Mouse (Mus musculus) embryonic facial prominence, embryonic 12.5 days (tissue): ENCODE results near the gene Erich4. TPM values are rescaled to one million over a fixed set of nuclear protein-coding genes. Genes with fewer than 3 reads are reported as not detected.
A peak's percentile ranks its signal among the peaks of the same experiment; 100 is the strongest.
"Not testable (repeated sequence)": the region's sequence is repeated elsewhere in the genome, so short reads cannot be mapped to it uniquely, and the experiment has no call there.

ENCODE experiments used
- ATAC-seq: fragments of 200-750 bp; cut with Nextera tagmentation; 2 replicates; pipeline ENCODE4 v1.8.0; 2017; ENCODE audit not compliant: insufficient number of reproducible peaks, insufficient read depth, low FRiP score, low TSS enrichment
- H3K27ac ChIP-seq: fragments of 300-500 bp; sonication (generic); 2 replicates; pipeline ENCODE4 v1.5.1; 2016; ENCODE audit warnings: mild to moderate bottlenecking
- H3K27me3 ChIP-seq: fragments of 300-500 bp; sonication (generic); 2 replicates; pipeline ENCODE4 v1.6.1; 2016; ENCODE audit warnings: mild to moderate bottlenecking, moderate library complexity
- H3K36me3 ChIP-seq: fragments of 300-500 bp; sonication (generic); 2 replicates; pipeline ENCODE4 v1.6.1; 2016; ENCODE audit warnings: mild to moderate bottlenecking
- H3K4me1 ChIP-seq: fragments of 300-500 bp; sonication (generic); 2 replicates; pipeline ENCODE4 v1.6.1; 2016
- H3K4me2 ChIP-seq: fragments of 300-500 bp; sonication (generic); replicated peaks from 2 replicates; pipeline ENCODE4 v1.6.1; 2016; ENCODE audit warnings: mild to moderate bottlenecking, moderate library complexity
- H3K4me3 ChIP-seq: fragments of 300-500 bp; sonication (generic); 2 replicates; pipeline ENCODE4 v1.5.1; 2016; ENCODE audit warnings: mild to moderate bottlenecking
- H3K9ac ChIP-seq: fragments of 300-500 bp; sonication (generic); 2 replicates; pipeline ENCODE4 v1.6.1; 2016; ENCODE audit warnings: mild to moderate bottlenecking, moderate library complexity
- H3K9me3 ChIP-seq: fragments of 300-500 bp; sonication (generic); 2 replicates; pipeline ENCODE4 v1.6.1; 2016; ENCODE audit warnings: mild to moderate bottlenecking, moderate library complexity
- WGBS: fragments of 180-500 bp; shearing (Covaris S2); methylation state at CpG from one replicate; pipeline ENCODE4 v1.1.7; 2016; 5-methylcytosine and 5-hydroxymethylcytosine counted together
- polyA plus RNA-seq: library from polyadenylated mRNA; unstranded; fragments of >200 nt; fragmentation: Nextera tagmentation; extraction: Ambion mirVana; gene quantifications from 2 replicates; pipeline ENCODE4 v1.2.1, GENCODE M21; 2016

The Erich4 gene
- polyA plus RNA-seq, 1 experiment from 2014 or later: not detected

DNA sequence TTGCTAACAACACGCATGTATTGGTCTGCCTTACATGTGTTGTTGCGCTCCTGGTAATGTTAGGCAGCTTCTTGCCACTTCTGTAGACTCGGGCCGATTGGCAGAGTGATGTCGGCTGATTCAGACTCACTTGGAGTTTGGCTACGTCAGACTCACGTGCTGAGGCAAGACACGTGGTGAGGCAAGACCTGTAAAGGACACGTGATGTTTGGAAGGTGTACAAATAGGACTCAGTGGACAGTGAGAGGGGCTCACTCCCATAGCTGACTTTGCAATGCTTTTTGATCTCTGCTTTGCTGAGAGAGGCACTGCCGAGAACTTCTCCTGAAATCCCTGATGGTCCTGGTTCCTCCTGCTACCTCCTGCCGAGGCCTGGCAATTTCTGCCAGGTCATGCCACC lies 15.0 kb downstream of the Erich4 start:
- Histone ChIP-seq H3K9me3 (no peaks in the 10 kb centered on the region), H3K4me2 (no peak overlapping the region), H3K4me3 (no peak overlapping the region), H3K27ac (no peak overlapping the region), H3K9ac (no peak overlapping the region), H3K36me3 (no peaks in the 10 kb centered on the region), H3K4me1 (no peaks in the 10 kb centered on the region), H3K27me3 (no peaks in the 10 kb centered on the region)
- no peak for ATAC-seq
- WGBS: 84% methylated on average over 11 of the region's 11 CpGs

- WGBS: 15% methylated on average over 10 of the region's 10 CpGs
- Histone ChIP-seq H3K36me3 (no peaks in the 10 kb centered on the region), H3K9ac (no peak overlapping the region), H3K27ac (no peak overlapping the region), H3K4me1 (no peaks in the 10 kb centered on the region), H3K4me2 (no peak overlapping the region), H3K4me3 (no peak overlapping the region), H3K27me3 (no peaks in the 10 kb centered on the region), H3K9me3 (no peaks in the 10 kb centered on the region)
- no peak for ATAC-seq
Measured at GRCm38 (mm10) chr7:25599663-25600062, 16.0 kb downstream of the Erich4 start.

DNA sequence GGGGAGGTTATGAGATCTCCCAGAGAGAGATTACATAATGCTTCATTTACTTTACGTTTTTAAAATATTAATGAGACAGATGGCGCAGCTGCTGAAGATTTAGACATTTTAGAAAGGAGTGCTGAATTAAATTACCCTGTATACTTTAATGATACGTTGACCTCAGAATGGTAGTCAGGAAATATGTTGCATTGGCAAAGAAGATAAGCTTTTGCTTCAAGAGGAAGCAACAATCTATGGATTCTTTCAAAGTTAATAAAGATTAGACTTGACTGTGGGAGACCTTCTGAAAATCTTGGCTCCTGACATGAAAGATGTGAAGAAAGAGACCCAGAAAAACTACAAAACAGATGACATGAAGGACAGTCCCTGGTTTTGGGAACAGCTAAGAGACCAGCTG lies 21.8 kb downstream of the Erich4 start:
- no peak for ATAC-seq
- Histone ChIP-seq H3K9ac (no peak overlapping the region), H3K4me3 (no peak overlapping the region), H3K4me2 (no peak overlapping the region), H3K36me3 (no peaks in the 10 kb centered on the region), H3K27ac (no peak overlapping the region), H3K9me3 (no peaks in the 10 kb centered on the region), H3K4me1 (no peaks in the 10 kb centered on the region), H3K27me3 (no peaks in the 10 kb centered on the region)
- WGBS: 80% methylated on average over 3 of the region's 3 CpGs

DNA sequence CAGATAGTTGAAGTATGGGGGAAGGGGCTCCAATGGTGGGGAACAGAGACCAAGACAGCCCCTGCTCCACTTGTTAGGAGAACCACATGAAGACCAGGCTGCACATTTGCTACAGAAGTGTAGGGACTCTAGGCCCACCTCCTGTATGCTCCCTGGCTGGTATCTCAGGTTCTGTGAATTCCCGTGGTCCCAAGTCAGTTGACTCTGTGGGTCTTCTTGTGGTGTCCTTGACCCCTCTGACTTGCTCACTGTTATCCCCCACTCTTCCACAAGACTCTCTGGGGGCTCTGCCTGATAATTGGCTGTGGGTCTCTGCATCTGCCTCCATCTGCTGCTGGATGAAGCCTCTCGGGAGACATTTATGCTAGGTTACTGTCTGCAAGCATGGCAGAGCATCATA lies 24.5 kb downstream of the Erich4 start:
- H3K36me3 ChIP-seq: no peaks in the 10 kb centered on the region
- no peaks in the 10 kb centered on the region for H3K4me1 ChIP-seq
- no peak overlapping the region for H3K9ac ChIP-seq
- no peak overlapping the region for H3K4me2 ChIP-seq
- 86% methylated on average over 2 of the region's 2 CpGs for WGBS
- no peaks in the 10 kb centered on the region for H3K27me3 ChIP-seq
- ATAC-seq: no peak
- no peaks in the 10 kb centered on the region for H3K9me3 ChIP-seq
- H3K4me3 ChIP-seq: no peak overlapping the region
- no peak overlapping the region for H3K27ac ChIP-seq

DNA sequence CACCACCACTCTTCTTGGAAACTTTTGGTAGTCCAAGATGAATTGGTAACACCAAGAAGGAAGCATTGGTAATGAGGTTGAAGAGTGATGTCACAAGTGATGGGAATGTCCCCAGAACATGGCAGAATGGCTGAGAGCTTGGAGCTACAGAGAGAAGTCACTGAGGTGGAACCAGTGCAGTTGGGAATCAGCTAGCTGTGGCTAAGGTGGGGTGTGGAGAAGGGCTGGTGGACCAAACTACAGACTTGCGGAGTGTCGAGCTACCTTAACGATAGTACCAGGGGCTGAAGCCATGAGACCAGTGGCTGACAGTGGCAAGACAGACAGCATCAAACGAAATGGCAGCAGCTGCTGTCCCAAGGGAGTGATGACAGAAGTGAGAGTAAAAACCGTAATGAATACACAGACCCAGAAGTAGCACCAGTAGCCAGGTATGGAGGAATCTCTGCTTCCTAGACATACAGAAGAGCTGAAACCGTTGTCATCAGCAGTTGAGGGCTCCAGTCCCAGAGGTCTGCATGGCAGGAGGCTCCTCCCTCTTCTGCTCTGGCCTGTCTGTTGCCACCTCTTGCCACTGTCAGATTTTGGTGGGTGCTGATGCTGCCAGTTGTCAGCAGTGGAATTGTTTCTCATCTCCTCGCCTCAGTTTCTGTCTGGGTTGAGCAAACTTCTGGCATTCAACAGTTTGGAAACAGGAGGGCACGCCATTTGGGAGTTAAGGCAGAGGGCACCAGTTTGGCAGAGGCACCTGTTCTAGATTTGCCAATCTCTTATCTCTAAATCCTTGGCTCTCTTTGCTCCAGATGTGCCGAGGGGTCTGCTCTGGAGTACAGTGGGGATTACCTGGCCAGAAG lies 30.1 kb downstream of the Erich4 start:
- H3K36me3 ChIP-seq: no peaks in the 10 kb centered on the region
- no peaks in the 10 kb centered on the region for H3K9me3 ChIP-seq
- WGBS: 75% methylated on average over 9 of the region's 9 CpGs
- no peak overlapping the region for H3K27ac ChIP-seq
- no peak overlapping the region for H3K9ac ChIP-seq
- H3K4me1 ChIP-seq: no peaks in the 10 kb centered on the region
- no peak overlapping the region for H3K4me3 ChIP-seq
- H3K27me3 ChIP-seq: no peaks in the 10 kb centered on the region
- H3K4me2 ChIP-seq: no peak overlapping the region
- ATAC-seq: no peak

GRCm38 (mm10) chr7:25584651-25585050 lies 31.0 kb downstream of the Erich4 start:
- no peaks in the 10 kb centered on the region for H3K9me3 ChIP-seq
- WGBS: 77% methylated on average over 5 of the region's 5 CpGs
- no peak overlapping the region for H3K4me2 ChIP-seq
- H3K27ac ChIP-seq: no peak overlapping the region
- no peak overlapping the region for H3K4me3 ChIP-seq
- no peaks in the 10 kb centered on the region for H3K4me1 ChIP-seq
- H3K9ac ChIP-seq: no peak overlapping the region
- no peak for ATAC-seq
- no peaks in the 10 kb centered on the region for H3K36me3 ChIP-seq
- H3K27me3 ChIP-seq: no peaks in the 10 kb centered on the region

- ATAC-seq: no peak
- Histone ChIP-seq H3K9ac (no peak overlapping the region), H3K4me1 (no peaks in the 10 kb centered on the region), H3K27me3 (no peaks in the 10 kb centered on the region), H3K36me3 (no peaks in the 10 kb centered on the region), H3K9me3 (no peaks in the 10 kb centered on the region), H3K4me3 (no peak overlapping the region), H3K27ac (no peak overlapping the region), H3K4me2 (no peak overlapping the region)
- 84% methylated on average over 15 of the region's 15 CpGs for WGBS
Measured at GRCm38 (mm10) chr7:25582301-25582810, 33.3 kb downstream of the Erich4 start.

GRCm38 (mm10) chr7:25579441-25579840 lies 36.3 kb downstream of the Erich4 start:
- Histone ChIP-seq H3K27ac (no peak overlapping the region), H3K9me3 (no peaks in the 10 kb centered on the region), H3K36me3 (no peaks in the 10 kb centered on the region), H3K27me3 (no peaks in the 10 kb centered on the region), H3K4me3 (no peak overlapping the region), H3K4me1 (no peaks in the 10 kb centered on the region), H3K9ac (no peak overlapping the region), H3K4me2 (no peak overlapping the region)
- WGBS: 85% methylated on average over 10 of the region's 10 CpGs
- ATAC-seq: no peak

DNA sequence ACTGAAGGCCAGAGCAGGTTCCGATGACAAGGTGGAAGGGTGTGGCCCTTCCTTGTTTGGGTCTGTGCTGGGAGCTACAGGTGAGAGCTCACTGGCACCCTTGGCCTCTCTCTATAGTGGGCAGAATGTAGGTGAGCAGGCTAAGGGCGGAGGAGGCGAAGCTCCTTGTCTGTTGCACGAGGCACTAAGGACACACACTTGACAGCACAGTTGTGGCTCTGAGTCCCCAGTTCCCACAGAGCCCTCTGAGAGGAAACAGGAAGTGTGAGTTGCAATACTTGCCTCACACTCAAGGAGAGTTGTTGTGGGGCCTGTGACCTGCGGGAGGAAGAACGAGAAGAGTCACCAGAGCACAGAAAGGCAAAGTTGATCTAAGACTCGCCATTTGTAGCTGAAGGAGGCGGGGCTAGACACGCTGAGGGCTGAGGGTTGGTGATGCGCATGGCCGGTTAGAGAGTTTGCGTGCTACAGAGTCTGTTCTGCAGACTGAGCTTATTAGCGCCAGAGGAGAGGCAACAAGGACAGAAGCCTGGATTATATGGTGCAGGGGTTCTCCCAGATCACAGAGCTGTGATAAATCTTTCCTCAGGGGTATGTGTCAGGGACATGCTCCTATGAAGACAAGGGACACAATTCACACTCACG lies 38.8 kb downstream of the Erich4 start:
- H3K4me2 ChIP-seq, H3K27me3 ChIP-seq, H3K4me3 ChIP-seq, H3K36me3 ChIP-seq, ATAC-seq, H3K4me1 ChIP-seq, H3K9ac ChIP-seq, H3K27ac ChIP-seq, H3K9me3 ChIP-seq: not testable (repeated sequence)
- WGBS: 66% methylated on average over 14 of the region's 14 CpGs

DNA sequence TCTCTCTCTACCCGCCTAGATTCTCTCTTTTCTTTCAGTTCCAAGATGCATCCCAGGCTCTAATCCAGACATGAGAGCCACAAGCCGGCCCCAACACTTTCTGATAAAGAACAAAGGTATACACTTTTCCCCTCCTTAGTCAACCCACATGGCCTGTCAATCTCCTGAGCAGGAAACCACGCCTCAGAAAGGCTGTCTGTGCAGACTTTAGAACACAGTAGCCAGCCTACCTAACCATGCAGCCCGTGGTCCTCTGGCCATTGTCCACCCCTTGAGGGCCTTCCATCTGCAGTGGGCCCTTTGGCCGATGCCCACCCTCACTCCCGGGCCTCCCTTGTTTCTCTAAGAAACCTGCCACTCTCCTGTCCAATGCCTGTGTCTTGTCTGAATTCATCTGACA lies 39.4 kb downstream of the Erich4 start:
- H3K4me1 ChIP-seq, ATAC-seq, H3K4me2 ChIP-seq, H3K27me3 ChIP-seq, H3K4me3 ChIP-seq, H3K9ac ChIP-seq, H3K9me3 ChIP-seq, H3K36me3 ChIP-seq: not testable (repeated sequence)
- H3K27ac ChIP-seq: peak overlapping the region; percentile 60; the same call in 1 of the 2 replicates
- WGBS: 36% methylated on average over 6 of the region's 6 CpGs

DNA sequence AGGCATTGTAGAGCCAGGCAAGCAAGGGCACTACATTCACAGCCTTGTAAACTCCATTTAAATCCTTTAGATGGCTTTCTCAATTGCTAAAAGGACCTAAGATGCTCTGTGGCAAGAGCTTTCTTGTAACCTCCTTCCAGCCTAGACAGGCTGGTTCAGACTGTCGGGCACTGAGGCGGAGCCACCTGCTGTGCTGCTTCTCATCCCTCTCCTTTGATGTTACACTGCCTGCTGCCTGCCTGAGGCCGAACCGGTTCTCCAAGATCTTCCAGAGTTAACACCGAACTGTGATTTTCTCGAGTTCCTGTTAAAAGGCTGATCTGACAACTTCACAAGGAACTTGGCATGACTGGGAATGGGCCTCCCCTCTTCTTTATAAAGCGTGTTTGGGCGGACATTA lies 39.8 kb downstream of the Erich4 start:
- H3K9me3 ChIP-seq: no peaks in the 10 kb centered on the region
- WGBS: 12% methylated on average over 8 of the region's 8 CpGs
- no peaks in the 10 kb centered on the region for H3K4me1 ChIP-seq
- H3K4me3 ChIP-seq: no peak overlapping the region
- H3K9ac ChIP-seq: no peak overlapping the region
- peak overlapping the region; percentile 60; the same call in 1 of the 2 replicates for H3K27ac ChIP-seq
- no peak for ATAC-seq
- H3K36me3 ChIP-seq: no peaks in the 10 kb centered on the region
- H3K4me2 ChIP-seq: no peak overlapping the region
- no peaks in the 10 kb centered on the region for H3K27me3 ChIP-seq

DNA sequence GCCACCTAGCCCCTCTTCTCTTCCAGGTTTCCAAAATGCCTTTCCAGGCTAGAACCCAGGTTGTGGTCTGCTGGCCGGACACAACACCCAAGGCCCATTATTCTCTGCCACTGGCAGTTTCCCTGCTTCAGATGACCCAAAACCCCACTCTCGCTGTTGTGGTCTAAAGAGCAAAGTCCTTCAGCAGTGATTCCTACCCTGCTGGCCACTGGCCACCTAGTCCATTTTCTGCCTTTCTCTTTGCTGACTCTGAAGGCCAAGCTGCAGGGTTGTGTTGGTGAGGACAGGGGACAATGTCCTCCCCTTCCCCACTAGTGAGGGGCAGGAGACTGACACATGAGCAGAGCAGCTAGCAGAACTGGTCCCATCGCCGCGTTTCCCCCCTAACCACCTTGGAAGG lies 40.6 kb downstream of the Erich4 start:
- H3K4me3 ChIP-seq: no peak overlapping the region
- H3K27me3 ChIP-seq: no peaks in the 10 kb centered on the region
- no peaks in the 10 kb centered on the region for H3K9me3 ChIP-seq
- 0 out of 2 replicates have a peak overlapping the region, but pooled peaks have one; percentile 1 for H3K27ac ChIP-seq
- 75% methylated on average over 5 of the region's 5 CpGs for WGBS
- H3K36me3 ChIP-seq: no peaks in the 10 kb centered on the region
- no peak overlapping the region for H3K9ac ChIP-seq
- no peak for ATAC-seq
- no peak overlapping the region for H3K4me2 ChIP-seq
- H3K4me1 ChIP-seq: no peaks in the 10 kb centered on the region
